Mouse (Mus musculus): ENCODE results near the gene B3gnt7. TPM values are rescaled to one million over a fixed set of nuclear protein-coding genes. Genes with fewer than 3 reads are reported as not detected.

Gene B3gnt7
- polyA plus RNA-seq, 1 experiment from 2014 or later, result 2.3 TPM

GRCm38 (mm10) chr1:86281781-86282536 is 20.7 kb upstream of the B3gnt7 start:
- Histone ChIP-seq H3K4me2 (replicated peaks) (no peak overlapping the region), H3K27ac (replicated peaks) (no peak overlapping the region), H3K9me3 (no peaks in the 10 kb centered on the region), H3K36me3 (no peaks in the 10 kb centered on the region), H3K9ac (replicated peaks) (no peak overlapping the region), H3K4me3 (no peak overlapping the region), H3K4me1 (no peaks in the 10 kb centered on the region), H3K27me3 (no peaks in the 10 kb centered on the region)
- WGBS, result 90% methylated on average over 11 of the region's 11 CpGs
- ATAC-seq (ENCODE audit: low FRiP score, low read depth), result no peak

GRCm38 (mm10) chr1:86284101-86284500 is 18.5 kb upstream of the B3gnt7 start:
- Histone ChIP-seq H3K27me3 (no peaks in the 10 kb centered on the region), H3K4me1 (no peaks in the 10 kb centered on the region), H3K27ac (replicated peaks) (no peak overlapping the region), H3K9me3 (no peaks in the 10 kb centered on the region), H3K4me2 (replicated peaks) (no peak overlapping the region), H3K36me3 (no peaks in the 10 kb centered on the region), H3K4me3 (no peak overlapping the region), H3K9ac (replicated peaks) (no peak overlapping the region)
- 94% methylated on average over 5 of the region's 5 CpGs for WGBS
- no peak for ATAC-seq (ENCODE audit: low FRiP score, low read depth)

- WGBS, result 80% methylated on average over 6 of the region's 6 CpGs
- H3K4me3 ChIP-seq, result no peak overlapping the region
- no peaks in the 10 kb centered on the region for H3K27me3 ChIP-seq
- no peaks in the 10 kb centered on the region for H3K4me1 ChIP-seq
- H3K27ac ChIP-seq (replicated peaks), result no peak overlapping the region
- no peaks in the 10 kb centered on the region for H3K9me3 ChIP-seq
- H3K4me2 ChIP-seq (replicated peaks), result no peak overlapping the region
- H3K36me3 ChIP-seq, result no peaks in the 10 kb centered on the region
- no peak for ATAC-seq (ENCODE audit: low FRiP score, low read depth)
- no peak overlapping the region for H3K9ac ChIP-seq (replicated peaks)
Observed at GRCm38 (mm10) chr1:86285295-86285694, 17.3 kb upstream of the B3gnt7 start.

- Histone ChIP-seq H3K4me2 (replicated peaks) (no peak overlapping the region), H3K27me3 (no peaks in the 10 kb centered on the region), H3K4me1 (no peaks in the 10 kb centered on the region), H3K9me3 (no peaks in the 10 kb centered on the region), H3K9ac (replicated peaks) (no peak overlapping the region), H3K36me3 (no peaks in the 10 kb centered on the region), H3K27ac (replicated peaks) (no peak overlapping the region), H3K4me3 (no peak overlapping the region)
- 85% methylated on average over 4 of the region's 4 CpGs for WGBS
- ATAC-seq (ENCODE audit: low FRiP score, low read depth), result no peak
Observed at GRCm38 (mm10) chr1:86287473-86287872, 15.2 kb upstream of the B3gnt7 start.

GRCm38 (mm10) chr1:86290452-86290851 is 12.2 kb upstream of the B3gnt7 start:
- no peaks in the 10 kb centered on the region for H3K36me3 ChIP-seq
- ATAC-seq (ENCODE audit: low FRiP score, low read depth), result no peak
- H3K9me3 ChIP-seq, result no peaks in the 10 kb centered on the region
- H3K27ac ChIP-seq (replicated peaks), result no peak overlapping the region
- peaks cover 13% of the 10 kb centered on the region; the same call in 1 of the 2 replicates for H3K4me1 ChIP-seq
- H3K4me2 ChIP-seq (replicated peaks), result no peak overlapping the region
- WGBS, result 64% methylated on average over 3 of the region's 3 CpGs
- H3K4me3 ChIP-seq, result no peak overlapping the region
- H3K27me3 ChIP-seq, result no peaks in the 10 kb centered on the region
- no peak overlapping the region for H3K9ac ChIP-seq (replicated peaks)

- no peak overlapping the region for H3K9ac ChIP-seq (replicated peaks)
- H3K36me3 ChIP-seq, result no peaks in the 10 kb centered on the region
- no peak overlapping the region for H3K4me2 ChIP-seq (replicated peaks)
- no peaks in the 10 kb centered on the region for H3K27me3 ChIP-seq
- no peak overlapping the region for H3K4me3 ChIP-seq
- H3K4me1 ChIP-seq, result peaks cover 13% of the 10 kb centered on the region; the same call in 1 of the 2 replicates
- 88% methylated on average over 3 of the region's 3 CpGs for WGBS
- H3K27ac ChIP-seq (replicated peaks), result no peak overlapping the region
- ATAC-seq (ENCODE audit: low FRiP score, low read depth), result no peak
- no peaks in the 10 kb centered on the region for H3K9me3 ChIP-seq
Observed at GRCm38 (mm10) chr1:86293091-86293490, 9.5 kb upstream of the B3gnt7 start.

GRCm38 (mm10) chr1:86293868-86294267 is 8.8 kb upstream of the B3gnt7 start:
- Histone ChIP-seq H3K36me3 (no peaks in the 10 kb centered on the region), H3K9me3 (no peaks in the 10 kb centered on the region), H3K27me3 (no peaks in the 10 kb centered on the region), H3K4me1 (peaks cover 13% of the 10 kb centered on the region; the same call in 1 of the 2 replicates), H3K4me2 (replicated peaks) (no peak overlapping the region), H3K27ac (replicated peaks) (no peak overlapping the region), H3K4me3 (no peak overlapping the region), H3K9ac (replicated peaks) (no peak overlapping the region)
- ATAC-seq (ENCODE audit: low FRiP score, low read depth), result no peak
- 89% methylated on average over 5 of the region's 5 CpGs for WGBS

GRCm38 (mm10) chr1:86294472-86294871 is 8.2 kb upstream of the B3gnt7 start:
- Histone ChIP-seq H3K27me3 (no peaks in the 10 kb centered on the region), H3K9me3 (no peaks in the 10 kb centered on the region), H3K36me3 (no peaks in the 10 kb centered on the region), H3K27ac (replicated peaks) (no peak overlapping the region), H3K9ac (replicated peaks) (no peak overlapping the region), H3K4me1 (peaks cover 13% of the 10 kb centered on the region; the same call in 1 of the 2 replicates), H3K4me3 (no peak overlapping the region), H3K4me2 (replicated peaks) (no peak overlapping the region)
- WGBS, result 13% methylated on average over 4 of the region's 4 CpGs
- peak; percentile 56; the same call in 1 of the 2 replicates for ATAC-seq (ENCODE audit: low FRiP score, low read depth)

- peaks cover 48% of the 10 kb centered on the region for H3K27me3 ChIP-seq
- 46% methylated on average over 2 of the region's 2 CpGs for WGBS
- ATAC-seq (ENCODE audit: low FRiP score, low read depth), result no peak
Observed at GRCm38 (mm10) chr1:86300093-86300492, 2.5 kb upstream of the B3gnt7 start.

GRCm38 (mm10) chr1:86300731-86301130 is 1.9 kb upstream of the B3gnt7 start:
- ATAC-seq (ENCODE audit: low FRiP score, low read depth), result no peak
- 62% methylated on average over 7 of the region's 7 CpGs for WGBS
- H3K36me3 ChIP-seq, result no peaks in the 10 kb centered on the region

More at GRCm38 (mm10) chr1:86300093-86300492, 2.5 kb upstream of the B3gnt7 start:
- Histone ChIP-seq H3K4me3 (no peak overlapping the region), H3K9ac (replicated peaks) (no peak overlapping the region), H3K9me3 (no peaks in the 10 kb centered on the region), H3K4me1 (peaks cover 19% of the 10 kb centered on the region), H3K27ac (replicated peaks) (no peak overlapping the region), H3K4me2 (replicated peaks) (no peak overlapping the region), H3K36me3 (no peaks in the 10 kb centered on the region)

GRCm38 (mm10) chr1:86301221-86302091 is 1.2 kb upstream of the B3gnt7 start:
- 49% methylated on average over 6 of the region's 6 CpGs for WGBS
- Histone ChIP-seq H3K36me3 (no peaks in the 10 kb centered on the region), H3K27ac (replicated peaks) (no peak overlapping the region), H3K4me2 (replicated peaks) (no peak overlapping the region), H3K4me1 (peaks cover 16% of the 10 kb centered on the region), H3K9me3 (no peaks in the 10 kb centered on the region), H3K9ac (replicated peaks) (no peak overlapping the region), H3K4me3 (no peak overlapping the region), H3K27me3 (peaks cover 62% of the 10 kb centered on the region)
- ATAC-seq (ENCODE audit: low FRiP score, low read depth), result no peak

More at GRCm38 (mm10) chr1:86300731-86301130, 1.9 kb upstream of the B3gnt7 start:
- Histone ChIP-seq H3K27ac (replicated peaks) (no peak overlapping the region), H3K4me3 (no peak overlapping the region), H3K4me2 (replicated peaks) (no peak overlapping the region), H3K9me3 (no peaks in the 10 kb centered on the region), H3K9ac (replicated peaks) (no peak overlapping the region), H3K4me1 (peaks cover 16% of the 10 kb centered on the region), H3K27me3 (peaks cover 55% of the 10 kb centered on the region)

All from midbrain, embryonic 12.5 days (tissue).